Mouse (Mus musculus) embryo, embryonic 10 days (tissue): ENCODE measurements around the gene Clnk.

Source experiments
- DNase-seq: peaks from one replicate; pipeline ENCODE4 v3.0.0-alpha.2; 2015; ENCODE audit warnings: low spot score

Gene Clnk

GRCm38 (mm10) chr5:38857591-38857990 is 19.0 kb downstream of the Clnk start:
- no peak for DNase-seq

DNA sequence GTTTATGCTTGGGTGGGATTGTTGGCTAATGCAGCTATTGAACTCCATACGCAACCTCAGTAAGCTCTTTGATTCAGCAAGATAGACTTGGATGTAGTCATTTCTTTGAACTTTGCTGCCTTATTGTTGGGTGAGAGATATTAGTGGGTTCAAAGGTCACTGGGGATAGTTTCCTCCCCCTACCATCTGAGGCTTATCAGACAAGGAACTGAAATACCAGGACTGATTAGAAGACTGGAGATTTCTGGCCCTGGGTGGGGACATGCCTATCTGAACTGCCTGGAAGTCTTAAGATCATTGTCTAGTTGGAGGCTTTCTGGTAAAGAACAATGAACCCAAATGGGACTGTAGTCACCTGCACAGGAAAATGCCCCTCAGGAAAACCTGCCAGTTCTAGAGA is 26.4 kb downstream of the Clnk start:
- DNase-seq: no peak

DNA sequence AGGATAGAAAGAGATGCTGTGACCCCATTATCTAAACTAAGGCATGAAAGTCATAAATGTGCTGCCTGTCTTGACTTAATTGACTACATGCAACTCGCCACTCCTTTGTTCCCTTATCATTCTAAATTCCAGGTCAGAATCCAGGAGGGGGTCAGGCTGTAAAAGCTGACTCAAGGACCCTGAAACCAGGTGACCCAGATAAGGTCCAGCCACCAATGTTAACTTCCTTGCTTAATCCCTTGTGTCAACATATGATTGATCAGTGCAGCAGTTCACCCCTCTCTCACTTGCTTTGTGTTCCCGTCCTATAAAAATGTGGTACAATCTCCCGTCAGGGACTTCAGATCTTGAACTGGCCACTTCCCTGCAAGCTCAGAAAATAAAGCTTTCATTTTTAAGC is 31.1 kb downstream of the Clnk start:
- peak; percentile 21 for DNase-seq

- DNase-seq: no peak
Observed at GRCm38 (mm10) chr5:38844312-38844711, 32.3 kb downstream of the Clnk start.

DNA sequence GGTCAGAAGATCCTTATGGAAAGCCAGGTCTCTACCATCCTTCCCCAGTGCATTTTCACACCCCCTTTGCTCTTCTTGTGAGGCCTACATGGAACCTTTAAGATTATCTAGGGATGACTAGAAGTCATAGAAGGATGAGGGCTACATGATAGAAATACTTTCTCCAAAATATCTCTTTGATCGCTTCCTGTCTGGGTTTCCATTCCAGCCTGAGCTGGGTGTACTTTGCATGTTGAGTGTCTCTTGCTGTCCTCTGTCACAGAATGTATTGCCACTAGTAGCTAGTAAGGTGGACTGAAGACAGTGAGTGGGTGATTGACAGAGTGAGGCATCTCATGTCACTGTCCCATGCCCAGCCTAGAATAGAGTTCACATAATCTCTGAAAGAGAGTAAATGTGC is 36.6 kb downstream of the Clnk start:
- no peak for DNase-seq

- DNase-seq: no peak
Observed at GRCm38 (mm10) chr5:38827310-38827709, 49.3 kb downstream of the Clnk start.

DNA sequence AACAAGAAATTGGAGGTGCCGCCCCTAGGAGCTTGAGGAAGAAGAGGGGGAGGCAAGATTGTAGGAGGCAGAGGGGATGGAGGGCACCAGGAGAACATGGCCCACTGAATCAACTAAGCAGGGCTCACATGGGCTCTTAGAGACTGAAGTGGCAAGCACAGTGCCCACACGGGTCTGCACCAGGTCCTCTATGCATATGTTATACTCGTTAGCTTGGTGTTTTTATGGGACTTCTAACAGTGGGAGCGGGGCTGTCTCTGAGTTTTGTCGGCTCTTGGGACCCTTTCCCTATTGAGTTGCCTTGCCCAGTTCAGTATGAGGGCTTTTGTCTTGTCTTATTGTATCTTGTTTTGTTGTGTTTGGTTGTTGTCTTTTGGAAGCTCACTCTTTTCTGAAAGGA is 50.0 kb downstream of the Clnk start:
- no peak for DNase-seq

GRCm38 (mm10) chr5:38824132-38824965 is 52.3 kb downstream of the Clnk start:
- no peak for DNase-seq

DNA sequence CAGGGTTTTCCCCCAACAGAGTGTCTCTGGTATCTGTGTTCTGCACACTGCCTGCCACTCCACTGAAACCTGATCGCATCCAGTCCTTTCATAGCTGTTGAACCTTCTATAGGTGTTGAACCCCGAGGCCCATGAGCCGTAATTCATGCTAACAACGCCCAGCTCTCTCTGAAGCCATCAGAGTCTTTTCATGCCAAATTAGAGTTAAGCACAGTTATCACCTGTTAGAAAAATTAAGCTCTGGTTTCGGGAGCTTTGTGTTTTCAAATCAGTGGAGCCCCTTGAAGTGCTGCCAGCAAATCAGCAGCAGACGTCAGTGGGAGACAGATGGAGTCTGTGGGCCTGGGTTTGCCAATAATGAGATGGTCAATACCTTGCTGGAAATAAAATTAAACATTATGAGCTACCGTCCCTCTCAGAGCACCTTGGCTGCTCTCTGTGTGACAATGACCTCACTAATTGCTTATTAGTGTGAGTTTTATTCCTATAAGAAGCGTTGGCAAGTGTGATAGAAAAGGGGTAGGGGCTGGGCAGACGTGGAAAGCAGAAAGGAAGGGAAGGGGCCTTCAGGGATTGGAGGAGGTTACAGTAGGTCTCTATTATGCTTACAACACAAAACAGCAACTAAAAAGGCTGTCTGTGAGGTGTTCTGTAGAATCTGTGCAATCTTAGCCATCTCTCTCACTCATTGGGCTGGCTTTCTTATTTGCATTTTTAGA is 63.1 kb downstream of the Clnk start:
- DNase-seq: peak; percentile 50

DNA sequence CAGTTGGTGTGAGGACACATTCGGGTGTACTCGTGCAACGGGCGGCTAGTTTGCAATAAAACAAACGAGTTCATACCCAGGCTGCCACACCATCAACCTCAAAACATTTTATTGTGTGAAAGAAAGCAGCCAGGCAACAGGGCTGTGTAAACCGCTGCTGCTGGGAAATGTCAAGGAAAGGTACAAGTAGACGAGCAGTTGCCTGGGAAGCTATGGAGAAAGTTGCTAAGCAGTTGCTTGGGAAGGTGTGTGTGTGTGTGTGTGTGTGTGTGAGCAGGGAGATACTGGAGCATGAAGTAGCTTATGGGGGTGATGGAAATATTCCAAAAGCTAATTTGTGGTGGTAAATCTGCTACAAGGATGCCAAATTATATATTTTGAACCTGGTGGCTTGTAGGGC is 63.7 kb downstream of the Clnk start:
- no peak for DNase-seq

- DNase-seq: no peak
Observed at GRCm38 (mm10) chr5:38812386-38812785, 64.2 kb downstream of the Clnk start.

GRCm38 (mm10) chr5:38798910-38799309 is 77.7 kb downstream of the Clnk start:
- no peak for DNase-seq

DNA sequence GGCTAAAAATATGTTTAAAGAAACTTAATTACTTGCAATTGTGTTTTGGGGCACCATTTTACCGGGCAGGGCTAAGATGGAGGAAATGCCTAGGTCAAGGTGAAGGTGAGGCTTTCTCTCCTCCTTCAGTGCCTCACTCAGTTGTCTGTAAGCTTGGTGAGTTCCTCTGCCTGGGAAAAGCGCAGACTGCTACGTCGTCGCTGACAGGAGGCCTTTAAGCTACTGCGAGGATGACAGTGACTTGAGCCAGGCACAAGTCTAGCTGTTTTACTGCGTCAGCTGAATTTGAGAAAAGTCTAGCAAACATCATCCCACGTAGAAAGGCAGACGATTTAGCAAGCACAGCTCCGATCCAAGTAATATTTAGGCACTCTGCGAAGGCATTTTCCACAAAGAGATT is 81.5 kb downstream of the Clnk start:
- no peak for DNase-seq

DNA sequence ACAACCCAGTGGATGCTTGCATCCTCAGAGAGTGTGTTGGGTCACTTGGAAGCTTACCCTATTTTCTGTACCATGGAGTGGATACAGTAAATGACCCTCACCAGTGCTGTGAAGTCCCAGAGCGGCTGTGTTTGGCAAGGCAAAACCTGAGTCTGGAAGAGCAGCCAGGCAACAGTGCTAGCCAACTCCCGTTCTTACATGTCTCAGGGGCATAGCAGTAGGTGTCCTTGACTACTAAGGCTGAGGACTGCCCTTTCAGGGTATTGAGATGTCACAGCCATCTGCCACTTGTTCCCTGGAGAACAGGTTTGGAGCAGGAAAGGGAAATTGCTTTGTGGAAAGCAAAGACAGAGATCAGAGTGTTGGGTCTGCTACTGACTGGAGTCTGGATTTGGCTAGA is 85.5 kb downstream of the Clnk start:
- no peak for DNase-seq

- DNase-seq: no peak
Observed at GRCm38 (mm10) chr5:38788820-38789219, 87.8 kb downstream of the Clnk start.

DNA sequence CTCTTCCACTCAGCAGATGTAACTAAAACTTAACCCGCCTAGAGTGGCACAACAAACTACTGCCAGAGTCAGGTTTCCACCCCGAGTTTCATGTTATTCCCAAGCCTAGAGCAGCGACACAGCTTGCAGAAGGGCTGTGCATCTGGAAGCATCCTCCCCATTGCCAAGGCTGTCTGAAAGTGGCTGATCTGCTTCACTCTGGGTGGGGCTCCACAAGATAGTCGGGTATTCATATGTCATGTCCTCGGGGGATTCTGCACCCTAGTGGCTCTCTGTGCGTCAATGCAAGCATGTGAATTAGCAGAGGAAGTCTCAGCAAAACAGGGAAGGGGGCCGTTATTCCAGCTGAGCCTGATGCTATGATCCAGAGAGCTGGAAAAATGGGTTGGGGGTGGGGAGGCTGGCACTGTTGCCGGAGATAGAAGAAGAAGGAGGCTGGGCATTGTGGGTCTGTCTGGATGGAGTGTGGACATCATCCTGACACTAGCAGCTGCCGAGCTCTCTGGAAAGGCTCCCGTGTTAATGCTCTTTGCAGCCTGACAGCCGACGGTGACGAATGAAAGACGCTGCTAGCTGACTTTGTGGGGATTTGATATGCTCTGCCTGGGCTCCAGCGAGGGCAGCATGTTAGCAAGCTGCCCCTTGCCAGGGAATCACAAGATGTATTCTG is 88.6 kb downstream of the Clnk start:
- peak; percentile 40 for DNase-seq

DNA sequence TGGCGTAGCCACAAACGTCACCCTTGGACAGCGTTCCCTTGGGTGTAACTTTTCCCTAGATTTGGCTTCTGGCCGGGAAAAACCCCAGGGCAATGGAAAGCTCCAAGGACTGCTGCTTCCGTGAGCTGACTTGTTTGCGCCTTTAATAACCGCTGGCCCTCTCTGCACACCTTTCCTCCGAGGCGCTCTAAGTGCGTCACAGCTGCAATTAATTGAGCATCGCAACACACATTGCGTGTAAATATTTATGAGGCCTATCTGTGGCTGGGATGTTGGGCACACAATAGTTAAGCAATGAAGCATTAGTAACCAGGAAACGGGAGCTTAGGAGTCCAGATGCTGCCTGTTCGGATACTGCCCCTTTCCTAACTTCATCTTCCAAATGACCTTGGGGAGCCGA is 90.5 kb downstream of the Clnk start:
- no peak for DNase-seq

- DNase-seq: no peak
Observed at GRCm38 (mm10) chr5:38785686-38786085, 90.9 kb downstream of the Clnk start.

DNA sequence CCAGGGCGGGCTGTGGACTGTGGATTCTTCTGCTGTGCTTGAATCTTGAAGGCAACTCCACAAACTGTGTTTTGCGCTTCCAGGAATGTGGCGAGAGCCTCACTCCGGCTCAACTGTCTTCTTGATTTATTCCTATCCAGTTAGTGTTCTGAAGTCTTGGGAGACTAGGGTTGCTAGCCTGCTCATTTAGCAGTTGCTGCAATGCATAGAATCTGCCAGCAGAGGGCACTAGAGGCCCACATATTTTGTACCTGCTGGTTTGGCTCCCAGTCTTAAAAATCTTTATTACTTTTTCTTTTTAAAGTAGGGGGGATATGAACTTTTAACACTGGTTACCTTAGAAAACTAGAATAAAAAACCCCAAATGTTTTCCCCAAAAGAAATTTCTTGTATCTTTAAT is 94.8 kb downstream of the Clnk start:
- peak; percentile 78 for DNase-seq

DNA sequence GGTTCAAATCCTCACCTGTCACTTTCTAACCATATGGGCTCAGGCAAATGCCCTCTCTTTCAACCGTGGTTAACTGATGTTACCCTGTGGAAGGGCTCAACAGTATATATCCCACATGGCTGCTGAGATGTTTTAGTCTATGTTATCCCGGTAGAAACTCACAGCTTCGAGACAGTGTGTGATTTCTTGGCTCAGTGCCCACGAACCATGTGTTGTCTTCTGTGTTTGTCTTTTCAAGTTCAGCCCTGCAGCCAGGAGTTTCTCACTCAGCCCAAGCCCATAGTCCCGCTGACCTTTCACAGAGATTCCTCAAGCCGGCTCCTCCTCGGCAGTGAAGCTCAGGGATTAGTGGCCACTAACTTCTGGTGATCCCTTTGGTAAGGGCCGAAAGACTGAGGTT is 96.0 kb downstream of the Clnk start:
- no peak for DNase-seq

DNA sequence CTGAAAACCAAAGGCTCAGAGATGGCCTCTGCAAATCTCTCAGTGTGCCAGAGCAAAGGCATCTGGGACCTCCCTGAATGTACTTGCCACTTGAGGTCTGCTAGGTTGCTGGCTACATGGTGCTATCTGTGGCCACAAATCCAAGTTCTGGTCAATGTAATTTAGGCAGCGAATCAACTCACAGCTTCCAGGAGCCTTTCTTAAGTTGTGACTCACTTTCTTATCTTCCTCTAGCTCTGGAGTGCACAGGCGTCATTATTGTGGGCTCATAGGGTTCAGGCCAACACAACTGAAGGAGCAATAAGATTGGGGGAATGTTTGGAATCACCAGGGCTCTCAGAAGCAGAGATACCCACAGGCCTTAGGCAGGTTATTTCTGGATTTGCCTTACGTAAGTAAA is 96.6 kb downstream of the Clnk start:
- DNase-seq: no peak

GRCm38 (mm10) chr5:38775500-38775899 is 101.1 kb downstream of the Clnk start:
- DNase-seq: no peak

- DNase-seq: peak; percentile 77
Observed at GRCm38 (mm10) chr5:38754950-38755349, 121.7 kb downstream of the Clnk start.
